Mouse (Mus musculus) forebrain, embryonic 12.5 days (tissue): Measurements from ENCODE around the gene Prr11. TPM values are rescaled to one million over a fixed set of nuclear protein-coding genes. Genes with fewer than 3 reads are reported as not detected.
A peak's percentile ranks its signal among the peaks of the same experiment; 100 is the strongest.
"Not testable (repeated sequence)": the region's sequence is repeated elsewhere in the genome, so short reads cannot be mapped to it uniquely, and the experiment has no call there.

Source experiments
- ATAC-seq: fragments of 200-750 bp; cut with Nextera tagmentation; 2 replicates; pipeline ENCODE4 v1.8.0; 2017; ENCODE audit warnings: moderate TSS enrichment; ENCODE audit not compliant: low FRiP score
- H3K27ac ChIP-seq: fragments of 300-500 bp; sonication (generic); 2 replicates; pipeline ENCODE4 v1.5.1; 2016; ENCODE audit warnings: mild to moderate bottlenecking
- H3K27me3 ChIP-seq: fragments of 300-500 bp; sonication (generic); 2 replicates; pipeline ENCODE4 v1.6.1; 2016; ENCODE audit warnings: mild to moderate bottlenecking
- H3K36me3 ChIP-seq: fragments of 300-500 bp; sonication (generic); replicated peaks from 2 replicates; pipeline ENCODE4 v1.6.1; 2016; ENCODE audit warnings: mild to moderate bottlenecking
- H3K4me1 ChIP-seq: fragments of 300-500 bp; sonication (generic); 2 replicates; pipeline ENCODE4 v1.6.1; 2016
- H3K4me2 ChIP-seq: fragments of 300-500 bp; sonication (generic); 2 replicates; pipeline ENCODE4 v1.6.1; 2016; ENCODE audit warnings: mild to moderate bottlenecking, moderate library complexity
- H3K4me3 ChIP-seq: fragments of 300-500 bp; sonication (generic); replicated peaks from 2 replicates; pipeline ENCODE4 v1.5.1; 2016; ENCODE audit warnings: mild to moderate bottlenecking
- H3K9ac ChIP-seq: fragments of 300-500 bp; sonication (generic); 2 replicates; pipeline ENCODE4 v1.6.1; 2016; ENCODE audit warnings: mild to moderate bottlenecking
- H3K9me3 ChIP-seq: fragments of 300-500 bp; sonication (generic); 2 replicates; pipeline ENCODE4 v1.6.1; 2016
- WGBS: fragments of 180-500 bp; shearing (Covaris S2); methylation state at CpG from one replicate; pipeline ENCODE4 v1.1.7; 2016; 5-methylcytosine and 5-hydroxymethylcytosine counted together
- polyA plus RNA-seq: library from polyadenylated mRNA; unstranded; fragments of >200 nt; fragmentation: Nextera tagmentation; extraction: Ambion mirVana; gene quantifications from 2 replicates; pipeline ENCODE4 v1.2.1, GENCODE M21; 2016

Gene Prr11
- polyA plus RNA-seq, 1 experiment from 2014 or later, result 11.1 TPM

GRCm38 (mm10) chr11:87086290-87086984 is 22.1 kb downstream of the Prr11 start, which contains the start of gene Smg8:
Gene Smg8, minus strand, starts transcription at chr11:87086774.
- Histone ChIP-seq H3K9me3 (no peaks in the 10 kb centered on the region), H3K9ac (peak within 1 kb of the TSS; percentile 79), H3K36me3 (peaks cover 47% of the 10 kb centered on the region), H3K27ac (peak within 1 kb of the TSS; percentile 61), H3K4me3 (peak within 1 kb of the TSS; percentile 70), H3K4me1 (peaks cover 24% of the 10 kb centered on the region), H3K4me2 (peak within 1 kb of the TSS; percentile 95), H3K27me3 (no peaks in the 10 kb centered on the region)
- WGBS, result 1% methylated on average over 43 of the region's 43 CpGs
- peak; percentile 96 for ATAC-seq

- Histone ChIP-seq H3K9ac (peak overlapping the region; percentile 79; the same call in 1 of the 2 replicates), H3K4me3 (peak overlapping the region; percentile 70)
- ATAC-seq, result no peak
Measured at GRCm38 (mm10) chr11:87085461-87085860, 23.0 kb downstream of the Prr11 start.

GRCm38 (mm10) chr11:87083712-87084111 is 24.8 kb downstream of the Prr11 start:
- Histone ChIP-seq H3K4me1 (peaks cover 24% of the 10 kb centered on the region), H3K4me3 (no peak overlapping the region), H3K27ac (no peak overlapping the region), H3K36me3 (peaks cover 55% of the 10 kb centered on the region), H3K27me3 (no peaks in the 10 kb centered on the region), H3K9me3 (no peaks in the 10 kb centered on the region), H3K4me2 (no peak overlapping the region), H3K9ac (no peak overlapping the region)
- WGBS, result 90% methylated on average over 1 of the region's 1 CpGs
- no peak for ATAC-seq

More at GRCm38 (mm10) chr11:87085461-87085860, 23.0 kb downstream of the Prr11 start:
- H3K4me2 ChIP-seq, result peak overlapping the region; percentile 95
- peaks cover 48% of the 10 kb centered on the region for H3K36me3 ChIP-seq
- peaks cover 24% of the 10 kb centered on the region for H3K4me1 ChIP-seq
- no peaks in the 10 kb centered on the region for H3K9me3 ChIP-seq
- no peaks in the 10 kb centered on the region for H3K27me3 ChIP-seq
- 90% methylated on average over 13 of the region's 13 CpGs for WGBS
- H3K27ac ChIP-seq, result no peak overlapping the region

GRCm38 (mm10) chr11:87073866-87074440 is 34.6 kb downstream of the Prr11 start, which contains the start of gene Gdpd1:
Gene Gdpd1, minus strand, starts transcription at chr11:87074062.
- Histone ChIP-seq H3K4me2 (peak within 1 kb of the TSS; percentile 63), H3K4me1 (peaks cover 26% of the 10 kb centered on the region), H3K27ac (peak within 1 kb of the TSS; percentile 98), H3K4me3 (peak within 1 kb of the TSS; percentile 67), H3K27me3 (no peaks in the 10 kb centered on the region), H3K9ac (peak within 1 kb of the TSS; percentile 93), H3K9me3 (no peaks in the 10 kb centered on the region), H3K36me3 (peaks cover 22% of the 10 kb centered on the region)
- under 1% methylated on average over 43 of the region's 43 CpGs for WGBS
- ATAC-seq, result peak; percentile 97

GRCm38 (mm10) chr11:87073343-87073865 is 35.1 kb downstream of the Prr11 start:
- ATAC-seq, result peak; percentile 66
- Histone ChIP-seq H3K9me3 (no peaks in the 10 kb centered on the region), H3K36me3 (peaks cover 20% of the 10 kb centered on the region), H3K4me1 (peaks cover 26% of the 10 kb centered on the region), H3K27ac (peak overlapping the region; percentile 98), H3K4me2 (peak overlapping the region; percentile 63), H3K9ac (peak overlapping the region; percentile 93), H3K27me3 (no peaks in the 10 kb centered on the region), H3K4me3 (peak overlapping the region; percentile 67)
- under 1% methylated on average over 24 of the region's 24 CpGs for WGBS

- no peaks in the 10 kb centered on the region for H3K27me3 ChIP-seq
- H3K9ac ChIP-seq, result no peak overlapping the region
- H3K4me1 ChIP-seq, result no peaks in the 10 kb centered on the region
- 78% methylated on average over 3 of the region's 3 CpGs for WGBS
- H3K36me3 ChIP-seq, result peaks cover 44% of the 10 kb centered on the region
- no peaks in the 10 kb centered on the region for H3K9me3 ChIP-seq
- ATAC-seq, result no peak
- H3K4me2 ChIP-seq, result no peak overlapping the region
- H3K27ac ChIP-seq, result no peak overlapping the region
- H3K4me3 ChIP-seq, result no peak overlapping the region
Measured at GRCm38 (mm10) chr11:87062087-87062486, 46.4 kb downstream of the Prr11 start.

- Histone ChIP-seq H3K27ac (no peak overlapping the region), H3K36me3 (peaks cover 61% of the 10 kb centered on the region), H3K4me2 (no peak overlapping the region), H3K9ac (no peak overlapping the region), H3K4me3 (no peak overlapping the region), H3K4me1 (no peaks in the 10 kb centered on the region), H3K27me3 (no peaks in the 10 kb centered on the region), H3K9me3 (no peaks in the 10 kb centered on the region)
- no peak for ATAC-seq
- WGBS, result 96% methylated on average over 2 of the region's 2 CpGs
Measured at GRCm38 (mm10) chr11:87060410-87060809, 48.1 kb downstream of the Prr11 start.

- WGBS, result 91% methylated on average over 6 of the region's 6 CpGs
- ATAC-seq, result no peak
- no peaks in the 10 kb centered on the region for H3K9me3 ChIP-seq
- no peaks in the 10 kb centered on the region for H3K27me3 ChIP-seq
- H3K36me3 ChIP-seq, result peaks cover 72% of the 10 kb centered on the region
- no peak overlapping the region for H3K4me2 ChIP-seq
- no peak overlapping the region for H3K9ac ChIP-seq
- no peak overlapping the region for H3K4me3 ChIP-seq
- H3K4me1 ChIP-seq, result no peaks in the 10 kb centered on the region
- H3K27ac ChIP-seq, result no peak overlapping the region
Measured at GRCm38 (mm10) chr11:87056286-87056685, 52.2 kb downstream of the Prr11 start.

GRCm38 (mm10) chr11:87048900-87049299 is 59.6 kb downstream of the Prr11 start:
- H3K27ac ChIP-seq, ATAC-seq, H3K9ac ChIP-seq, H3K9me3 ChIP-seq, H3K4me1 ChIP-seq, H3K4me3 ChIP-seq, H3K4me2 ChIP-seq, H3K27me3 ChIP-seq: not testable (repeated sequence)
- H3K36me3 ChIP-seq, result peaks cover 74% of the 10 kb centered on the region
- 97% methylated on average over 7 of the region's 7 CpGs for WGBS

GRCm38 (mm10) chr11:87046968-87047367 is 61.5 kb downstream of the Prr11 start:
- Histone ChIP-seq H3K9me3 (no peaks in the 10 kb centered on the region), H3K4me3 (no peak overlapping the region), H3K36me3 (peaks cover 76% of the 10 kb centered on the region), H3K27ac (no peak overlapping the region), H3K4me2 (no peak overlapping the region), H3K9ac (no peak overlapping the region), H3K27me3 (no peaks in the 10 kb centered on the region), H3K4me1 (no peaks in the 10 kb centered on the region)
- 90% methylated on average over 5 of the region's 5 CpGs for WGBS
- ATAC-seq, result no peak

GRCm38 (mm10) chr11:87043052-87043451 is 65.5 kb downstream of the Prr11 start:
- no peaks in the 10 kb centered on the region for H3K27me3 ChIP-seq
- no peaks in the 10 kb centered on the region for H3K4me1 ChIP-seq
- ATAC-seq, result no peak
- H3K4me3 ChIP-seq, result no peak overlapping the region
- no peak overlapping the region for H3K4me2 ChIP-seq
- peaks cover 85% of the 10 kb centered on the region for H3K36me3 ChIP-seq
- no peak overlapping the region for H3K27ac ChIP-seq
- H3K9me3 ChIP-seq, result no peaks in the 10 kb centered on the region
- H3K9ac ChIP-seq, result no peak overlapping the region
- WGBS, result 86% methylated on average over 3 of the region's 3 CpGs

GRCm38 (mm10) chr11:87039307-87039963 is 69.1 kb downstream of the Prr11 start:
- Histone ChIP-seq H3K4me1 (no peaks in the 10 kb centered on the region), H3K27me3 (no peaks in the 10 kb centered on the region), H3K4me2 (no peak overlapping the region), H3K36me3 (peaks cover 85% of the 10 kb centered on the region), H3K4me3 (no peak overlapping the region), H3K9ac (no peak overlapping the region), H3K27ac (no peak overlapping the region), H3K9me3 (no peaks in the 10 kb centered on the region)
- 91% methylated on average over 9 of the region's 9 CpGs for WGBS
- no peak for ATAC-seq
